Mouse (Mus musculus): ENCODE results near the gene 1700034J05Rik. TPM values are rescaled to one million over a fixed set of nuclear protein-coding genes. Genes with fewer than 3 reads are reported as not detected.

1700034J05Rik gene
- total RNA-seq, 1 experiment from 2014 or later, result not detected

- no peak for DNase-seq
Observed at GRCm38 (mm10) chr6:146963396-146964150, 9.4 kb upstream of the 1700034J05Rik start.

GRCm38 (mm10) chr6:146961832-146962481, 7.7 kb upstream of the 1700034J05Rik start:
- DNase-seq, result no peak

GRCm38 (mm10) chr6:146960956-146961355, 6.7 kb upstream of the 1700034J05Rik start:
- no peak for DNase-seq

- peak; percentile 47 for DNase-seq
Observed at GRCm38 (mm10) chr6:146959908-146960680, 5.9 kb upstream of the 1700034J05Rik start.

- no peak for DNase-seq
Observed at GRCm38 (mm10) chr6:146958694-146959093, 4.5 kb upstream of the 1700034J05Rik start.

GRCm38 (mm10) chr6:146956961-146957360, 2.7 kb upstream of the 1700034J05Rik start:
- DNase-seq, result no peak

- DNase-seq, result no peak
Observed at GRCm38 (mm10) chr6:146955896-146956295, 1.7 kb upstream of the 1700034J05Rik start.

- DNase-seq, result no peak
Observed at GRCm38 (mm10) chr6:146955475-146955874, 1.3 kb upstream of the 1700034J05Rik start.

- no peak for DNase-seq
Observed at GRCm38 (mm10) chr6:146950454-146950832, 3.8 kb downstream of the 1700034J05Rik start.

GRCm38 (mm10) chr6:146949682-146950453, 4.4 kb downstream of the 1700034J05Rik start:
- DNase-seq, result no peak

GRCm38 (mm10) chr6:146947186-146947585, 7.0 kb downstream of the 1700034J05Rik start:
- DNase-seq, result no peak

GRCm38 (mm10) chr6:146946327-146947029, 7.7 kb downstream of the 1700034J05Rik start:
- DNase-seq, result no peak

- no peak for DNase-seq
Observed at GRCm38 (mm10) chr6:146944830-146945229, 9.4 kb downstream of the 1700034J05Rik start.

GRCm38 (mm10) chr6:146944009-146944408, 10.2 kb downstream of the 1700034J05Rik start:
- no peak for DNase-seq

GRCm38 (mm10) chr6:146941505-146942275, 12.5 kb downstream of the 1700034J05Rik start:
- DNase-seq, result peak; percentile 60

GRCm38 (mm10) chr6:146939026-146939425, 15.2 kb downstream of the 1700034J05Rik start:
- no peak for DNase-seq

GRCm38 (mm10) chr6:146935957-146936356, 18.3 kb downstream of the 1700034J05Rik start:
- DNase-seq, result peak; percentile 31

GRCm38 (mm10) chr6:146933123-146933522, 21.1 kb downstream of the 1700034J05Rik start:
- peak; percentile 43 for DNase-seq

GRCm38 (mm10) chr6:146929031-146929430, 25.2 kb downstream of the 1700034J05Rik start:
- DNase-seq, result no peak

GRCm38 (mm10) chr6:146928108-146928507, 26.1 kb downstream of the 1700034J05Rik start:
- peak; percentile 21 for DNase-seq
